Mouse (Mus musculus) neutrophil, adult 83 days (primary cell): Measurements from ENCODE around the gene Gm5414. TPM values are rescaled to one million over a fixed set of nuclear protein-coding genes. Genes with fewer than 3 reads are reported as not detected.

Experiments
- total RNA-seq, 2 experiments: library from RNA; stranded (reverse); gene quantifications; one replicate each; pipeline ENCODE4 v1.2.4; 2023

The Gm5414 gene
- not detected for total RNA-seq

DNA sequence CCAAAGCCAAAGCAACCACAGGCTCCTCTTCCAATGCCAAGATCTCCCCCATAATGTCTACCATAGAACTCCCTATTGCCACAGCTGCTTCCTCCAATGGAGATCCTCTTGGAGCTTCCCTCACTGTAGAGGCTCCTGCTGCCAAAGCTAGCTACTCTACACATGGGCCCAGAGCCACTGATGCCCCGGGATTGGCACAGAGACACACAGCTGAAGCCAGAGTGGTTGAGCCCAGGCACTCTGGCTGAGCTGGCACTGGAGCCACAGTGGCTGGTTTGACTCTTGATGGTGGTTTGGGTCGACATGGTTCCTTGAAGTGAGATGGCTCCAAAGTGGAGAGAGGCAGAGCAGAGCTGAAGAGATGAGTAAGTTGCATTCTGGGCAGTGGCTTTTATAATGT is at the start of gene Gm5414:
Gm5414 (minus strand) TSS at position 305 of the 400 bp plus-strand sequence.

DNA sequence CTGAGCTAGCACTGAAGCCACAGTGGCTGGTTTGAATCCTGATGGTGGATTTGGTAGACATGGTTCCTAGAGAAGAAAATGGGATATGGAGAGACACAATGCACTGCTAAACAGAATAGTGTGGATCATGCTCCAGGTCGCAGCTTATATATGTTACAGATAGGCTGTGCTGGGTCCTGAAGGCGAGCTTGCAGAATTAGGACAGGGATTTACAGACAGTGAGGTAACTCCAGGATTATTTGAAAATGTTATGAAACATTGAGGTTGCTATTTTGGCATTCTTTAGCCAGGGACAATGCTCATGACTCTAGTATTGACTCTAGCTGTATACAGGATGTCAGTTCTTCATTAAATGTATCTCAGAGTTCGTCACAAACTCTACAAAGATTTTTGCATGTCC is 19.3 kb upstream of the Gm5414 start, which contains the start of gene Gm5478:
Gm5478 (minus strand) TSS at position 101 of the 400 bp plus-strand sequence.

Other genes starting within 250 kb of the Gm5414 start
- gene Krt7, start 217.1 kb downstream of the Gm5414 start, total RNA-seq = 1 to 10 TPM; 3.7 to 4.5 TPM
- not detected for gene Krt87, start 189.4 kb downstream of the Gm5414 start, total RNA-seq
- gene Krt88, start 180.4 kb downstream of the Gm5414 start, total RNA-seq = not detected
- 1 to 10 TPM in 1 of 2 experiments, under 1 TPM in 1; 0.75 to 1.9 TPM for gene Krt81, start 164.4 kb downstream of the Gm5414 start, total RNA-seq
- 1 to 10 TPM; 4.3 to 5.9 TPM for gene Krt86, start 154.7 kb downstream of the Gm5414 start, total RNA-seq
- gene Krt83, start 136.7 kb downstream of the Gm5414 start, total RNA-seq = 10 to 100 TPM; 15.9 to 16.6 TPM
- not detected for gene Gm49425, start 110.9 kb downstream of the Gm5414 start, total RNA-seq
- not detected for gene Krt84, start 95.4 kb downstream of the Gm5414 start, total RNA-seq
- not detected for gene Krt82, start 77.5 kb downstream of the Gm5414 start, total RNA-seq
- not detected for gene Krt90, start 65.2 kb downstream of the Gm5414 start, total RNA-seq
- gene Krt75, start 54.3 kb downstream of the Gm5414 start, total RNA-seq = under 1 TPM; 0.64 to 0.70 TPM
- not detected for gene Gm5478, start 19.2 kb upstream of the Gm5414 start, total RNA-seq
- gene Krt6b, start 52.1 kb upstream of the Gm5414 start, total RNA-seq = not detected
- gene Krt6a, start 66.1 kb upstream of the Gm5414 start, total RNA-seq = not detected
- not detected for gene Krt5, start 84.7 kb upstream of the Gm5414 start, total RNA-seq
- gene Krt71, start 114.9 kb upstream of the Gm5414 start, total RNA-seq = not detected
- not detected for gene Krt72, start 158.3 kb upstream of the Gm5414 start, total RNA-seq
- not detected for gene Krt73, start 174.2 kb upstream of the Gm5414 start, total RNA-seq
- gene Krt2, start 190.0 kb upstream of the Gm5414 start, total RNA-seq = not detected
- not detected for gene Krt1, start 222.6 kb upstream of the Gm5414 start, total RNA-seq
- not detected for gene Krt77, start 241.5 kb upstream of the Gm5414 start, total RNA-seq